Mouse (Mus musculus): ENCODE measurements at regions not wholly inside any gene's neighbourhood (a gene's known extent, or its start where the extent isn't known, plus 50 kb on each side); places are given as distances from the start of the nearest gene placed in this dataset.

- Histone ChIP-seq H3K9me3 (ENCODE audit: control insufficient read depth, insufficient read depth, low read depth, low read length) (no peaks in the 10 kb centered on the region), H3K4me3 (ENCODE audit: insufficient read depth in 1 of 2, low read depth in 1 of 2, low read length in 2 of 2, poor library complexity in 1 of 2, severe bottlenecking in 1 of 2) (no peak overlapping the region), H3K9ac (ENCODE audit: insufficient read depth, low read depth, low read length, poor library complexity, severe bottlenecking) (no peak overlapping the region), H3K4me1 (ENCODE audit: control insufficient read depth in 2 of 2, insufficient read depth in 2 of 2, low read length in 2 of 2, poor library complexity in 1 of 2) (no peaks in the 10 kb centered on the region), H3K36me3 (ENCODE audit: control insufficient read depth, insufficient read depth, low read length, poor library complexity, severe bottlenecking) (no peaks in the 10 kb centered on the region), H3K27ac (ENCODE audit: insufficient read depth, low read depth, low read length, poor library complexity, severe bottlenecking) (no peak overlapping the region)
- DNase-seq (ENCODE audit: low read depth, low spot score) = no peak
- in situ Hi-C loops (cut with MboI; ENCODE audit: low sequenced_read_pairs in 2 of 2, unreplicated experiment in 2 of 2) = no loop called here
- TF ChIP-seq ZC3H11A (IDR thresholded peaks at IDR 0.05; ENCODE audit: borderline replicate concordance, low read depth, low read length) (no peak), HCFC1 (IDR thresholded peaks at IDR 0.05; ENCODE audit: borderline replicate concordance, insufficient read depth, low read length) (no peak), ZNF384 (IDR thresholded peaks at IDR 0.05; ENCODE audit: low read depth, low read length) (no peak), CHD2 (IDR thresholded peaks at IDR 0.05; ENCODE audit: low read depth, low read length) (no peak), MAFK (IDR thresholded peaks at IDR 0.05; ENCODE audit: insufficient read depth, low read depth, low read length) (no peak)
Measured at GRCm38 (mm10) chr6:106981232-106981631, 181.4 kb upstream of the Crbn start.

- in situ Hi-C loops (cut with MboI; ENCODE audit: low sequenced_read_pairs in 2 of 2, unreplicated experiment in 2 of 2) = no loop called here
- no peaks in the 10 kb centered on the region for H3K9me3 ChIP-seq (ENCODE audit: control insufficient read depth, insufficient read depth, low read depth, low read length)
- no peak overlapping the region for H3K27ac ChIP-seq (ENCODE audit: insufficient read depth, low read depth, low read length, poor library complexity, severe bottlenecking)
Measured at GRCm38 (mm10) chr6:106985132-106985801, 185.4 kb upstream of the Crbn start.

GRCm38 (mm10) chr6:106991586-106991985 is 191.7 kb upstream of the Crbn start:
- in situ Hi-C loops (cut with MboI; ENCODE audit: low sequenced_read_pairs in 2 of 2, unreplicated experiment in 2 of 2) = no loop called here
- Histone ChIP-seq H3K27ac (ENCODE audit: insufficient read depth, low read depth, low read length, poor library complexity, severe bottlenecking) (no peak overlapping the region), H3K4me3 (ENCODE audit: insufficient read depth in 1 of 2, low read depth in 1 of 2, low read length in 2 of 2, poor library complexity in 1 of 2, severe bottlenecking in 1 of 2) (no peak overlapping the region), H3K9ac (ENCODE audit: insufficient read depth, low read depth, low read length, poor library complexity, severe bottlenecking) (no peak overlapping the region), H3K4me1 (ENCODE audit: control insufficient read depth in 2 of 2, insufficient read depth in 2 of 2, low read length in 2 of 2, poor library complexity in 1 of 2) (no peaks in the 10 kb centered on the region), H3K9me3 (ENCODE audit: control insufficient read depth, insufficient read depth, low read depth, low read length) (no peaks in the 10 kb centered on the region), H3K36me3 (ENCODE audit: control insufficient read depth, insufficient read depth, low read length, poor library complexity, severe bottlenecking) (no peaks in the 10 kb centered on the region)
- no peak for TF ChIP-seq HCFC1 (IDR thresholded peaks at IDR 0.05; ENCODE audit: borderline replicate concordance, insufficient read depth, low read length)
- DNase-seq (ENCODE audit: low read depth, low spot score) = no peak

More at GRCm38 (mm10) chr6:106985132-106985801, 185.4 kb upstream of the Crbn start:
- Histone ChIP-seq H3K4me1 (ENCODE audit: control insufficient read depth in 2 of 2, insufficient read depth in 2 of 2, low read length in 2 of 2, poor library complexity in 1 of 2) (no peaks in the 10 kb centered on the region), H3K36me3 (ENCODE audit: control insufficient read depth, insufficient read depth, low read length, poor library complexity, severe bottlenecking) (no peaks in the 10 kb centered on the region), H3K9ac (ENCODE audit: insufficient read depth, low read depth, low read length, poor library complexity, severe bottlenecking) (no peak overlapping the region), H3K4me3 (ENCODE audit: insufficient read depth in 1 of 2, low read depth in 1 of 2, low read length in 2 of 2, poor library complexity in 1 of 2, severe bottlenecking in 1 of 2) (no peak overlapping the region)
- TF ChIP-seq MAFK (IDR thresholded peaks at IDR 0.05; ENCODE audit: insufficient read depth, low read depth, low read length) (no peak), HCFC1 (IDR thresholded peaks at IDR 0.05; ENCODE audit: borderline replicate concordance, insufficient read depth, low read length) (no peak), CHD2 (IDR thresholded peaks at IDR 0.05; ENCODE audit: low read depth, low read length) (no peak), ZNF384 (IDR thresholded peaks at IDR 0.05; ENCODE audit: low read depth, low read length) (no peak), ZC3H11A (IDR thresholded peaks at IDR 0.05; ENCODE audit: borderline replicate concordance, low read depth, low read length) (no peak)
- no peak for DNase-seq (ENCODE audit: low read depth, low spot score)

GRCm38 (mm10) chr6:107004406-107005120 is 204.7 kb upstream of the Crbn start:
- in situ Hi-C loops (cut with MboI; ENCODE audit: low sequenced_read_pairs in 2 of 2, unreplicated experiment in 2 of 2) = no loop called here
- Histone ChIP-seq H3K4me3 (ENCODE audit: insufficient read depth in 1 of 2, low read depth in 1 of 2, low read length in 2 of 2, poor library complexity in 1 of 2, severe bottlenecking in 1 of 2) (no peak overlapping the region), H3K36me3 (ENCODE audit: control insufficient read depth, insufficient read depth, low read length, poor library complexity, severe bottlenecking) (no peaks in the 10 kb centered on the region), H3K9me3 (ENCODE audit: control insufficient read depth, insufficient read depth, low read depth, low read length) (no peaks in the 10 kb centered on the region), H3K27ac (ENCODE audit: insufficient read depth, low read depth, low read length, poor library complexity, severe bottlenecking) (no peak overlapping the region), H3K9ac (ENCODE audit: insufficient read depth, low read depth, low read length, poor library complexity, severe bottlenecking) (no peak overlapping the region), H3K4me1 (ENCODE audit: control insufficient read depth in 2 of 2, insufficient read depth in 2 of 2, low read length in 2 of 2, poor library complexity in 1 of 2) (no peaks in the 10 kb centered on the region)
- TF ChIP-seq MAFK (IDR thresholded peaks at IDR 0.05; ENCODE audit: insufficient read depth, low read depth, low read length) (no peak), HCFC1 (IDR thresholded peaks at IDR 0.05; ENCODE audit: borderline replicate concordance, insufficient read depth, low read length) (no peak), ZC3H11A (IDR thresholded peaks at IDR 0.05; ENCODE audit: borderline replicate concordance, low read depth, low read length) (no peak), CHD2 (IDR thresholded peaks at IDR 0.05; ENCODE audit: low read depth, low read length) (no peak), ZNF384 (IDR thresholded peaks at IDR 0.05; ENCODE audit: low read depth, low read length) (no peak)
- DNase-seq (ENCODE audit: low read depth, low spot score) = no peak
